Mouse (Mus musculus) left cerebral cortex, adult 8-10 months (tissue): Measurements from ENCODE around the gene Lzts2. TPM values are rescaled to one million over a fixed set of nuclear protein-coding genes. Genes with fewer than 3 reads are reported as not detected.
"Not testable (repeated sequence)": the region's sequence is repeated elsewhere in the genome, so short reads cannot be mapped to it uniquely, and the experiment has no call there.

Source experiments
- DNase-seq, 2 experiments: peaks; one replicate each; pipeline ENCODE4 v3.0.0; 2022; ENCODE audit warnings: low spot score in 2 of 2
- total RNA-seq, 4 experiments: library from RNA; stranded (reverse); gene quantifications; 2 replicates each; pipeline ENCODE4 v1.2.4; 2022

Lzts2 gene
- total RNA-seq, 4 experiments from 2014 or later, result 40.8 to 44.6 (median 43.3) TPM

GRCm38 (mm10) chr19:45025937-45026568 is 11.8 kb downstream of the Lzts2 start:
- no peak for DNase-seq

DNA sequence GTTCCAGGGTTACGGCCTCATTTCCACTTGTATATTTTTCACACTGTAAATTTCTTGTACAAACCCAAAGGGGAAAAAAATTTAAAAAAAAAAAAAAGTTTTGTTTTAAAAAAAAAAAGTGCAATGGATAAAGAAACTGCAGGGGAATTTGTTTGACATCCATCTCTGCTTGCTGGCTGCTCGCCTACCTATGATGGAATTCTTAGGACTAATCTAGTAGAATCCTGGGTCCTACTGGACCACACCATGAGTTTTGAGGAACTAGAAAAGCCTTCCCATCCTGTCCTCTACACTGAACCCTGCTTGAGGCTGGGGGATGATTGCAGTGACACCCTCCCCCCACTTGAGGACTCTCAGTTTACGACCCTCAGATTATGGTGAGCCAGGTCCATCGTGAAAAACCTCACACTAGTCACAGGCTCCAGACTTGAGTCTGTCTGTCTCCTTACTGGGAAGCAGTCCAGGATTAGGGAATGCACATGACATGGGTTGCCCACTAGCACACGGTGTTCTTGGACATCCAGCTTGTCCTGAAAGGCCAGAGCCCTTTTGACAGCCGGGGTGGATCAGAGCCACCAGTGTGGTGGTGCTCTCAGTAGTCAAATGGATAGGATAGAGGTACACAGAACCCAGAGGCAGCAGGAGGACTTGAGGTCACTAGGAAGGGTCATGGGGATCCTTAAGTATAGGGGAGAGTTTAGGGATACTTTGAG is 12.9 kb downstream of the Lzts2 start:
- DNase-seq, result no peak

DNA sequence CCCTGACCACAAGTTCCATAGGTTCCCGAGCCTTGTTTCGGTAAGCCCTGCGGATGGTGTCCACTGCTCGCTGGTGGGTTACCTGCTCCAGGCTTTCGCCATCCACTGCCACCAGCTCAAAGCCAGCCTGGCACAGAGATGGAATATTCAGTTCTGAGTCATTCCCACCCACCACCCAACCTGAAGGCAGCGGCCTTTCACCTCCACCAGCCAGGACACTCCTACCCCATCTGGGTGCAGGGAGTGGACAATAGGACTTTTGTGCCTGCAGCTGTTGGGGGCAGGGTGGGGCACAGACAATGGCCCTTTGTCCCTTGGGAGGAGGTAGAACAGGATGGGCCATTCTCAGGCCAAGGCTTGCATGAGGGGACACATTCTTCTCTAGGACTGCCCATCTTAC is 13.6 kb downstream of the Lzts2 start:
- DNase-seq, result peak in 1 of 2 experiments; percentile 61

DNA sequence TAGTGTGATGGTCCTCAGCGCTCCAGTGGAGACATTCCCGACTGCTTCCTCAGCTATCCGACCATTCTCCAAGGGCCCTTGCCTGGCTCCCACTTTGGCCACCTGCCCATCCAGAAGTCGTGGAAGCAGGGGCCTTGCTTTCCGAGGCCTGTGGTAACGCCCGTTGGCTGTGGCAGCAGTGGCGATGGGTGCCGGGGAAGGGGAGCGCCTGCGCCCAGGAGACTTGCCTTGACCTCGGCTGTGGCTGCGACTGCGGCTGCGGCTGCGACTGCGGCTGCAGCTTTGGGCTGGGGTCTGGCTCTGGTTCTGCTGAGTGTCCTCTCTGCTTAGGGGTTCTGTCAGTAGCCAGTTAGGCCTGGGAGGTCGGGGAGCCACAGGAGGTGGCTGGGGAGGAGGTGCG is 14.5 kb downstream of the Lzts2 start:
- DNase-seq, result no peak

GRCm38 (mm10) chr19:45029571-45029970 is 15.4 kb downstream of the Lzts2 start:
- no peak for DNase-seq

DNA sequence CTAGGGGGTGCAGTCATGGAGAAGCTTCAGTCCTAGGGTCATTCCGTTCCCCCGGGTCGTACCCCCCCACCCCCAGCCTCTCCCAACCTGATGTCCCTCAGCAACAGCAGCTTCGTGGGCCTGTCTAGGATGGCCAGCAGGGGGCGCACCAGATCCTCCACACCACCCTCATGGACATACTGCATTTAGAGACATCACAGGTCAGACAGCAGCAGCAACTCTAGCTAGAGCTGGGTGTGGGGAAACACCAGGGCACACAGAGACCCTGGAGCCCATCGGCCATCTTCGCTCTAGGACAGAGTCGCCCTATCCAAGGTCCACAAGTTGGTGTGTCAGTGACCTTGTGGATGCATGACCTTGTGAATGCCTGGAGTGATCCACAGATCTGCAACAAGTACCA is 15.9 kb downstream of the Lzts2 start:
- no peak for DNase-seq

GRCm38 (mm10) chr19:45030746-45031693 is 16.8 kb downstream of the Lzts2 start:
- peak in 1 of 2 experiments; percentile 79 for DNase-seq

DNA sequence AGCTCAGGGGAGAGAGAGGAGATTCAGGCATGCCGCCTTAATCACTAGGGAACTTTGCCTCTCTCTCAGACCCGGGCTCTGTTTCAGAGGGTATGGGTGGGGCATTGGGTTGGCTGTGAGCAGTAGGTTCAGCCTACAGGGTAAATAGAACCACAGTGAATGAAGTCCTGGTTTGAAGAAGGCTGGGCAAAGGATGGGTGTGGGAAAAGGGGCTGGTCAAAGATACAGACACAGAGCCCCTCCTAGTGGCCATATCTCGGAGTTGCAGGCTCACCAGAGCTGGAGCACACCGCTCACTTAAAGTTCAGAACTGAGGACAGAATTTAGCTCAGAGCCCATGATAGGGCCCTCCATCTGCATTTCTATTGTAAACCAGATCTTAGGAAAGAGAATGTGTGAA is 17.6 kb downstream of the Lzts2 start:
- DNase-seq, result no peak

DNA sequence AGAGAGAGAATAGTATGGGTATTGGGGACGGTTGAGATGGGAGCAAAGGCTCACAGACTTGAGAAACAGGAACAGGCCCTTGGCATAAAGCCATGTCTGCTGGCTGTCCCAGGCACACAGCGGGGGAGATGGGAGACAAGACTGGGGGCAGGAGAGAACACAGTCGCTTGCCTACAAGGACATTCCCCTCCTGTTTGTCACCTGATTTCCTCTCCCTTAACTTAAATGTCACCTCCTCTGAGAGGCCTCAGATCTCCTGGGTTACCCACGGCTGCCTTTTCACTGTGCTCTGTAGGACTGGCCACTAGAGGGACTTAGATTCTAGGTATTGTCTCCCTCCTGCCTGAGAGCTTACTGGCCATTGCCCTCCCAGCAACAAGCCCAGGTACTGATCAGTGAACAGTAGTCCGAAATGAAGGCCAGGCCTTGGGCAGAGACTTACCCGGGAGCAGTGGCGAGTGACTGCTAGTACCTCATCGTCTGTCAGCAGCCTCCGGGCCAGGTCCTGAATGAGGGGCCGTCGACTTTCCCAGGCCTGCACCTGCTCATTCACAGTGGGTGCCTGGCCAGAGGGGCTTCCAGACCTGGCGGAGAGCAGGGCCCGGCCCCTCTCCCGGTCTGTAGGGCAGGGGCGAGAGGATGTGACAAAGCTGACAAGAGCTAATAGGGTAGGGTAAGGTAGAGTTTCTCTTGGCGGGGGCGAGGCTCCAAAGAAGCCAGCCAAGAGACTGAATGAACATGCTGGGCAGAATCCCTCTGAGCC is 18.5 kb downstream of the Lzts2 start:
- no peak for DNase-seq

DNA sequence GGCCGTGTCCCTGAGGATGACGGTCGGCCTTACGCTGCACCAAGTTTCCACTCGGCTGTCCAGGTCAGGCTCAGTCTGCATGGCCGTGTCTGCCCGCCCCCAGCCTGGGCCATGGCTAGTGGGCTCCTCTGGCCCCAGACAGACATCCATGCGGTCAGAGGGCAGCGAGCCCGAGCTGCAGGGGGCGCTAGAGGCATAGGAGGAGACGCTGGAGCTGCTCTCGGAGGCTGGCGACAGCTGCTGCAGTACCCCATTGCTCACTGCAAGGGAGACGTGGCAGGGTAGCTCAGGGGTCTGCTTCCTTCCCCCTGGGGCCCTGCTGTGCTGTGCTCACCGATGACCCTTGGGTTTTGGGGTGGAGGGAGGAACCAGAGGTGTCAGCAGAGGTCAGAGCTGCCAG is 22.7 kb downstream of the Lzts2 start:
- no peak for DNase-seq

- DNase-seq, result not testable (repeated sequence)
These were observed 24.0 kb downstream of the Lzts2 start for GRCm38 (mm10) chr19:45038198-45038597.

- no peak for DNase-seq
These were observed 26.0 kb downstream of the Lzts2 start for GRCm38 (mm10) chr19:45040214-45040613.

- no peak for DNase-seq
These were observed 30.2 kb downstream of the Lzts2 start for GRCm38 (mm10) chr19:45044389-45044927.

DNA sequence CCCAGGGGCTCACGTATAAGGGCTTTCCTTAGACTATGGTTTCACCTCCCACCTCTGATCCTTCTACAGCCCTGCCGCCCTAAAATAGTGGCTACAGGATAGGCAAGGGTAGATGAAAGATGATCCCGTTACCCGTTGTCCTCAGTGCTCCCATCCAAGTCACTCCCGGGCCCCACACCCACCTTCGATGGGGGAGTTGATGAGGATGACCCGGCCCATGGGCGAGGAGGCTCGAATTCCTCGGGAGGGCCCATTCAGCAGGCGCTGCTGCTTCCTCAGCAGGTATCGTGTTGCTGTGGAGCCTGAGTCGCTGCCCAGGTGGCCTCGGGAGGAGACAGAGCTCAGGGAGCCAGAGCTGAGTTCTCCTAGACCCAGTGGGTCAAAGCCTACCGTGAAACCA is 31.0 kb downstream of the Lzts2 start:
- no peak for DNase-seq

DNA sequence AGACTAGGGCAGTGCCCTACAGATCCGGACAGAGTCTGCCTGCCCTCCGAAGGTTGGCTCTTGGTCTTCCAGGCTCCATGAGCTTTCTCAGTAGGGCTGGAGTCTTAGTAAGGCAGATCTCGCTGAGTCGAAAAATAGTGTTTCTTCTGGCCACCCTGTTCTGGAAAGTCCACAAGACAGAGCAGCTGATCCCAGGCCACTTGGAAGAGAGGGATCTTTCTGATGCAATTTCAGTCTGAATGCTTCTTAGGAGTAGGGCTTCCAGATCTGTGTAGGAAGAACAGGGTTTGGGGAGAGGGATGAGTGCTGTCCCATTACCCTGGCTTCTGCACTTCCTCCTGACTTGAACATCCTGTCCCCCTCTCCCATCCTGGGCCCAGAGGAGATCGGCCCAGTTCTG is 31.4 kb downstream of the Lzts2 start, which contains the start of gene Pdzd7:
TSS of gene Pdzd7 (minus strand) at position 67 of the 400 bp plus-strand sequence.
- no peak for DNase-seq

- DNase-seq, result peak; percentile 84 to 94
These were observed 32.5 kb downstream of the Lzts2 start for GRCm38 (mm10) chr19:45046523-45047321.

- peak; percentile 87 to 93 for DNase-seq
These were observed 33.3 kb downstream of the Lzts2 start, which contains the start of gene Sfxn3 for GRCm38 (mm10) chr19:45047417-45047934. TSS of gene Sfxn3 (plus strand) at chr19:45047503.

DNA sequence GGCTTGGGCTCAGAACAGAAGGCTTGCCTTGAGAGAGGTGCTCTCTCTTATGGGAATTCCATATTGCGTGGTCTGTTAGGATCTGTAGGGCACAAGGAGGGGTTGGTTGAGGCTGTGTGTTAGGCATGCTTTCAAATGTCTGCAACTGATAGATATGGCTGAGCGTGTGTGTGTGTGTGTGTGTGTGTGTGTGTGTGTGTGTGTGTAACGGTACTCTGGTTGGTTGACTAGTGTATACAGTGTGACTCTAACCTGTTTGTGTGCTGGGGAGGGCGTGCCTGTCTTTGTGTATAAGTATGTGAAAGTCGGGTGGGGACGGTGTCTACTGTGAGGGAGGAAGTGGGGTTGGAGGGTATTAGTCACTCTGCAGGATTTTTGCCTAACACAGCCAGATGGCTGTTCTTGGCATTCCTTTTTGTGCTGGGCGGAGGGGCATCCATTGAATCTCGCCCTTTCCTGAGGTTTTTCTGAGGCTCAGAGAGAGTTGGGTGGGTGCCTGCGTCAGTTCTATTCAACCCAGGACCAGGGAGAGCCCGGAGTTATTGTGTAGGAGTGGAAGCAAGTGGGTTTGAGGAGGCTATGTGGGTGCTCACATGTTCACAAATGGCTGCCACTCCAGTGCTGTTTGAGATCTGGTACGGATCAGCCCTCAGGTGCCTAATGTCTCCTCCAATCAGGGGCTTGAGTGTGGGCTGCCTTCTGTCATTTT is 33.9 kb downstream of the Lzts2 start:
- DNase-seq, result peak; percentile 69 to 94
